In the genomic region with DNA sequence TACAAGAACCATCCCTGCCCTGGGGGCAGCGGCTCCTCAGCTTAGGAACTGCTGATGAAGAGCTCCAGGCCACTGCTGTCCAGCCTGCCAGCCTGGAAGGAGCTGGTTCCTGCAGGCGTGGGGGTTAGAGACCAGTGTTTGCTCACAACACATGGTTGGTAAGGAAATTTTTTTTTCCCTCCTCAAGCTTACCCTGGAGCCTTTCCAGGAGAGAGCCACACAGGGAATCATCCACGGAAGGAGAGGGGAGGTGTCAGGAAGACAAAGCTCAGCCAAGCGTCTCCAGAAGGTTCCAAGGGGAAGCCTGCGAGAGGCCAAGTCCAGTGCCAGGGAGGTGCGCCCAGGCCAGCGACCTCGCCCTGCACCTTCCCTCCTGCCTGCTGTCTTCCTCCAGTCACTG, we compare ENCODE assay signal across 9 mouse cellular contexts. TPM values are rescaled to one million over a fixed set of nuclear protein-coding genes. Genes with fewer than 3 reads are reported as not detected.
DNase-seq lines count a peak whose midpoint lies in the region; ATAC-seq and TF ChIP-seq lines count a peak whose summit lies in the region.
"Had no signal": no experiment of that assay in that cellular context is flagged by ENCODE, and none has a peak within 500 bp of the region (broad histone marks: within the 10 kb centered on the region; RNA-seq: fewer than 3 reads in every experiment).

No protein-coding gene starts in this region.

- TF ChIP-seq POLR2A in testis, adult 2 months (IDR thresholded peaks at IDR 0.05; ENCODE audit: control insufficient read depth, low read depth, low read length), result no peak
- TF ChIP-seq POLR2A in heart, adult 2 months (IDR thresholded peaks at IDR 0.05; ENCODE audit: insufficient read depth, low read depth, low read length), result no peak

- 25% methylated on average over 8 of the region's 8 CpGs for WGBS in heart, adult 2 months
- WGBS in kidney, postnatal 0 days, result 28% methylated on average over 8 of the region's 8 CpGs
- WGBS in stomach, postnatal 0 days, result 40% methylated on average over 8 of the region's 8 CpGs
- WGBS in forebrain, embryonic 11.5 days, result 79% methylated on average over 8 of the region's 8 CpGs

- H3K9me3 ChIP-seq in kidney, postnatal 0 days (replicated peaks; ENCODE audit: low read length), result no peaks in the 10 kb centered on the region
- no peaks in the 10 kb centered on the region for H3K9me3 ChIP-seq in stomach, postnatal 0 days (ENCODE audit: control insufficient read depth, low read length)
- H3K9me3 ChIP-seq in forebrain, embryonic 11.5 days (ENCODE audit: control insufficient read depth, low read length), result no peaks in the 10 kb centered on the region
- H3K9me3 ChIP-seq: embryonic facial prominence, embryonic 12.5 days had no signal

- H3K36me3 ChIP-seq in testis, adult 2 months (ENCODE audit: control insufficient read depth, insufficient read depth, low read length), result no peaks in the 10 kb centered on the region
- H3K36me3 ChIP-seq in heart, adult 2 months (ENCODE audit: control insufficient read depth, insufficient read depth, low read length), result no peaks in the 10 kb centered on the region
- H3K36me3 ChIP-seq in kidney, postnatal 0 days (ENCODE audit: insufficient read depth, low read length), result 0 out of 2 replicates have a peak, but pooled peaks cover 4% of the 10 kb centered on the region
- no peaks in the 10 kb centered on the region; the same call in 1 of the 2 replicates for H3K36me3 ChIP-seq in stomach, postnatal 0 days (ENCODE audit: control insufficient read depth, insufficient read depth, low read length)
- no peaks in the 10 kb centered on the region for H3K36me3 ChIP-seq in forebrain, embryonic 11.5 days (ENCODE audit: control insufficient read depth, insufficient read depth, low read length)

- peak overlapping the region; percentile 75 for H3K4me3 ChIP-seq in testis, adult 2 months (ENCODE audit: control insufficient read depth, low read depth, low read length)
- no peak overlapping the region for H3K4me3 ChIP-seq in heart, adult 2 months
- no peak overlapping the region for H3K4me3 ChIP-seq in kidney, postnatal 0 days (replicated peaks; ENCODE audit: low read depth, low read length)
- no peak overlapping the region for H3K4me3 ChIP-seq in stomach, postnatal 0 days (ENCODE audit: low read depth, low read length)
- H3K4me3 ChIP-seq in forebrain, embryonic 11.5 days (ENCODE audit: low read depth, low read length), result no peak overlapping the region
- H3K4me3 ChIP-seq: embryonic facial prominence, embryonic 12.5 days had no signal

- peak overlapping the region; percentile 14 for H3K27ac ChIP-seq in testis, adult 2 months (ENCODE audit: control insufficient read depth, insufficient read depth, low read depth, low read length)
- H3K27ac ChIP-seq in heart, adult 2 months, result peak overlapping the region; percentile 39
- peak overlapping the region; percentile 38; the same call in 1 of the 2 replicates for H3K27ac ChIP-seq in kidney, postnatal 0 days
- H3K27ac ChIP-seq in stomach, postnatal 0 days (replicated peaks), result peak overlapping the region; percentile 70
- no peak overlapping the region for H3K27ac ChIP-seq in forebrain, embryonic 11.5 days (ENCODE audit: low read depth, low read length)
- H3K27ac ChIP-seq: embryonic facial prominence, embryonic 12.5 days had no signal

- H3K4me2 ChIP-seq in kidney, postnatal 0 days (ENCODE audit: low read length), result peak overlapping the region; percentile 19
- H3K4me2 ChIP-seq in stomach, postnatal 0 days (replicated peaks; ENCODE audit: low read depth), result no peak overlapping the region
- no peak overlapping the region for H3K4me2 ChIP-seq in forebrain, embryonic 11.5 days (ENCODE audit: low read depth, low read length, severe bottlenecking)
- H3K4me2 ChIP-seq: embryonic facial prominence, embryonic 12.5 days had no signal

- no peaks in the 10 kb centered on the region for H3K79me2 ChIP-seq in heart, adult 2 months (replicated peaks; ENCODE audit: control insufficient read depth, insufficient read depth, low read length)

- 0 out of 2 replicates have a peak, but pooled peaks have one; percentile 35 for TF ChIP-seq EP300 in heart, adult 2 months (IDR thresholded peaks at IDR 0.05; ENCODE audit: insufficient read depth, low read depth, low read length)
- TF ChIP-seq EP300 in stomach, postnatal 0 days (optimal IDR thresholded peaks at IDR 0.05), result no peak

- H3K4me1 ChIP-seq in testis, adult 2 months (ENCODE audit: control insufficient read depth, insufficient read depth, low read length), result no peaks in the 10 kb centered on the region; the same call in 1 of the 2 replicates
- H3K4me1 ChIP-seq in heart, adult 2 months (ENCODE audit: control insufficient read depth, insufficient read depth, low read length), result peaks cover 10% of the 10 kb centered on the region
- peaks cover 7% of the 10 kb centered on the region; the same call in 1 of the 2 replicates for H3K4me1 ChIP-seq in kidney, postnatal 0 days (replicated peaks; ENCODE audit: insufficient read depth, low read length)
- 0 out of 2 replicates have a peak, but pooled peaks cover 4% of the 10 kb centered on the region for H3K4me1 ChIP-seq in stomach, postnatal 0 days (replicated peaks; ENCODE audit: control insufficient read depth, insufficient read depth)
- H3K4me1 ChIP-seq in forebrain, embryonic 11.5 days (replicated peaks; ENCODE audit: control insufficient read depth, insufficient read depth, low read length), result peaks cover 4% of the 10 kb centered on the region; the same call in 1 of the 2 replicates

- ATAC-seq in kidney, postnatal 0 days (replicated peaks; ENCODE audit: low FRiP score, low read depth), result peak; percentile 68
- peak; percentile 4; the same call in 1 of the 2 replicates for ATAC-seq in stomach, postnatal 0 days (ENCODE audit: low FRiP score, low TSS enrichment)
- ATAC-seq in forebrain, embryonic 11.5 days (replicated peaks; ENCODE audit: low FRiP score), result no peak

- intact Hi-C loops in heart, adult 2 months (cut with DNase I), result loop anchor here (1.0 kb wide), 1 partner anchor 175 kb away; no protein-coding TSS in a partner anchor

- no peaks in the 10 kb centered on the region for H3K27me3 ChIP-seq in testis, adult 2 months (ENCODE audit: control insufficient read depth, insufficient read depth, low read length)
- H3K27me3 ChIP-seq in heart, adult 2 months (ENCODE audit: control insufficient read depth, insufficient read depth, low read length), result no peaks in the 10 kb centered on the region
- no peaks in the 10 kb centered on the region for H3K27me3 ChIP-seq in kidney, postnatal 0 days (ENCODE audit: insufficient read depth, low read length)
- no peaks in the 10 kb centered on the region for H3K27me3 ChIP-seq in stomach, postnatal 0 days (ENCODE audit: control insufficient read depth, insufficient read depth, low read length)
- H3K27me3 ChIP-seq in forebrain, embryonic 11.5 days (ENCODE audit: control insufficient read depth, insufficient read depth, low read length), result no peaks in the 10 kb centered on the region
- H3K27me3 ChIP-seq: embryonic facial prominence, embryonic 12.5 days had no signal

- TF ChIP-seq CTCF in testis, adult 2 months (IDR thresholded peaks at IDR 0.05; ENCODE audit: control insufficient read depth, insufficient read depth, insufficient replicate concordance, low read depth, low read length), result no peak
- no peak for TF ChIP-seq CTCF in heart, adult 2 months (IDR thresholded peaks at IDR 0.05)
- TF ChIP-seq CTCF in kidney, postnatal 0 days (IDR thresholded peaks at IDR 0.05; ENCODE audit: low read depth), result no peak
- TF ChIP-seq CTCF in stomach, postnatal 0 days (IDR thresholded peaks at IDR 0.05; ENCODE audit: low read depth), result no peak

- DNase-seq in testis, postnatal 14 days (ENCODE audit: low spot score), result no peak
- DNase-seq in heart, adult 2 months, result peak in 1 of 2 experiments; percentile 66
- DNase-seq in kidney, postnatal 0 days (ENCODE audit: low spot score), result peak; percentile 77
- peak; percentile 45 for DNase-seq in stomach, postnatal 0 days (ENCODE audit: low spot score)
- DNase-seq in forebrain, embryonic 11.5 days (ENCODE audit: low spot score), result no peak
- no peak for DNase-seq in layer of hippocampus, adult 9-10 months (ENCODE audit: low spot score)
- DNase-seq in ovary, adult 18-20 months (ENCODE audit: low spot score), result no peak

- H3K9ac ChIP-seq in heart, adult 2 months (ENCODE audit: low read depth, low read length), result no peak overlapping the region
- H3K9ac ChIP-seq in kidney, postnatal 0 days (ENCODE audit: low read depth, low read length), result no peak overlapping the region
- no peak overlapping the region for H3K9ac ChIP-seq in stomach, postnatal 0 days (ENCODE audit: low read length)
- no peak overlapping the region for H3K9ac ChIP-seq in forebrain, embryonic 11.5 days (ENCODE audit: low read length)
- H3K9ac ChIP-seq: embryonic facial prominence, embryonic 12.5 days had no signal

RNA-seq across cellular contexts. Expression of gene Smyd2, which starts 42.2 kb away (rescaled TPM):
- polyA plus RNA-seq in testis, adult 2 months (2012; rRNA removed), result 22.1 and 23.4 TPM in 2 replicates
- total RNA-seq in heart, adult 2 months (2021), result 10 to 100 TPM; 81.5 to 99.2 TPM
- polyA plus RNA-seq in heart, adult 2 months (2012; rRNA removed), result 117 and 142 TPM in 2 replicates
- polyA plus RNA-seq in kidney, postnatal 0 days (2015; fragmentation: Nextera tagmentation; extraction: Ambion mirVana), result 70.4 and 72.1 TPM in 2 replicates
- 59.0 and 61.7 TPM in 2 replicates for polyA plus RNA-seq in stomach, postnatal 0 days (2015; fragmentation: Nextera tagmentation; extraction: Ambion mirVana)
- polyA plus RNA-seq in forebrain, embryonic 11.5 days (2014; fragmentation: Nextera tagmentation; extraction: Ambion mirVana), result 43.1 and 46.0 TPM in 2 replicates

Comparison
In these comparisons a context has a peak if more than half of its experiments do, and no peak if none do; other contexts are left out.
1. DNase-seq: peak in kidney, postnatal 0 days (single experiment) and stomach, postnatal 0 days (single experiment); none in testis, postnatal 14 days (single experiment), forebrain, embryonic 11.5 days (single experiment), layer of hippocampus, adult 9-10 months (single experiment) and ovary, adult 18-20 months (single experiment).